Mouse (Mus musculus) fibroblast of lung, adult 2 months (primary cell): ENCODE measurements around the gene Qsox2.

Experiments used
- DNase-seq: peaks from one replicate; pipeline ENCODE4 v3.0.0-alpha.2; 2011; ENCODE audit warnings: low read depth

Qsox2 gene

DNA sequence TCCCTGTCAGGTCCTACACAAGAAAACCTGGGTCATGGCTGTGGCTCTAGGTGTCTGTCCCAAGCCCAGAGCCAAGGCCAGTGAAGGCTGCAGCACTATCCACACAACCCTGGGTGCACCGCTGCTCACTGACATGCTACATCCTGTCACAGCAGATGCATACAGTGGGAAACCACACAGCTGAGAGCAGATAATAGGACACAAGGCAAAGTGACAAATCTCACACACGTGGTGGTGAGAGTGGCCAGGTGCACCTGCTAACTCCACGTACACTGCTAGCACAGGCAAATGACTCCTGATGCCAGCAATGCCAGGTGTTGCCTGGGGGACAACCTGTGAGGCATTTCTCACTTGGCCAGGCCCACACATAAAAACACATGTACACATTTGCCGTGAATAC is 12.1 kb downstream of the Qsox2 start:
- DNase-seq, result no peak

DNA sequence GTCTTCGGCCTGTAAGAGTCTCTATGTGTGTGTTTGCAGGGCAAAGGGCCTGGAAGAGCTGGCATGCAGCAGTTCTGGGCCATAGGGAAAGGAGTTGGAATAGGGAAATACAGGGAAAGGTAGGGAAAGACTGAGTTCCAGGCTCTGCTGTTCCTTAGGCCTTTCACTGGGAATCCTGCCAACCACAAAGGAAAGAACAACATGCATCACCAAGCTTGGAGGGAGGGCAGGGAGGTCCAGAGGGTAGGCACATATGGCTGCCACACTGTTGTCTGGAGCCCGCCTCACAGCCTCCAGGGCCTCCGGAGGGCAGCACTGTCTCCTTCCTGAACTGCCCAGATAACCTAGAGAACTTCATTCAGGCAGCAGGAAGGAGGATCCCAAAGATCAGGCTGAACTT is 13.4 kb downstream of the Qsox2 start:
- no peak for DNase-seq

- no peak for DNase-seq
Observed at GRCm38 (mm10) chr2:26214526-26214925, 22.8 kb downstream of the Qsox2 start.

- no peak for DNase-seq
Observed at GRCm38 (mm10) chr2:26209566-26209965, 27.8 kb downstream of the Qsox2 start.

DNA sequence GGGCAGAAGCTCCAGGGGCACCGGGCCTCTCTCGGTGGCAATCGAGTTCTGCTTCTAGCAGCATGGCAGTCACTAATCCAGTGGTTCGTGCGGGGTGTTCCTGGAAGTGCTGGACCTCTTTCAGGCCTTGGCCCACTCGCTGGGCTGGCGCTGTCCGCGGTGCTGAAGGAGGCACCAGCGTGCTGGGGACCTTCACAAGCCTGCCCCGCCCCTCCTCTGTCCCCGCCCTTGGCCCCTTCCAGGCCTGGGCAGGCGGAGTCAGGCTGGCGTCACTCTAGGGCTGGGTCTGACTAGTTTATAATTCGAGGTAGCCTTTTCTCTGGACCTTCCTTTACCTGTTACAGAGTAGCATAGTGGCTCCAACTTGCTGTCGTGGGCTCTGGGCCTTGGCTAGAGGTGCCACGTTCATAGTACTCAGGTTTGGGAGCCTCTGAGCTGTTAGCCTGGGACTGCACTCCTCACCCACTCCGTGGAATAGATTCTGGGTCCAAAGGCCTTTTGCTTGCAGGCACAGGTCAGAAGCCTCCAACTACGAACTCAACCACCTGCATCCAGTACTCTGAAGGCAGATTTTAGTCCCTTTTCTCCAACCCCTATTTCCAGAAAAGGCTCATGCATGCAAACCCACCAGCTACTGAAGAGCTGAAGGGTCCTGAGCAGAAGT is 29.1 kb downstream of the Qsox2 start, which contains the start of gene Lhx3:
Lhx3 (minus strand) TSS at position 164 of the 664 bp plus-strand sequence.
- no peak for DNase-seq

GRCm38 (mm10) chr2:26207559-26207958 is 29.8 kb downstream of the Qsox2 start:
- DNase-seq, result no peak

- no peak for DNase-seq
Observed at GRCm38 (mm10) chr2:26205761-26206160, 31.6 kb downstream of the Qsox2 start.

GRCm38 (mm10) chr2:26205126-26205525 is 32.2 kb downstream of the Qsox2 start:
- DNase-seq, result no peak

DNA sequence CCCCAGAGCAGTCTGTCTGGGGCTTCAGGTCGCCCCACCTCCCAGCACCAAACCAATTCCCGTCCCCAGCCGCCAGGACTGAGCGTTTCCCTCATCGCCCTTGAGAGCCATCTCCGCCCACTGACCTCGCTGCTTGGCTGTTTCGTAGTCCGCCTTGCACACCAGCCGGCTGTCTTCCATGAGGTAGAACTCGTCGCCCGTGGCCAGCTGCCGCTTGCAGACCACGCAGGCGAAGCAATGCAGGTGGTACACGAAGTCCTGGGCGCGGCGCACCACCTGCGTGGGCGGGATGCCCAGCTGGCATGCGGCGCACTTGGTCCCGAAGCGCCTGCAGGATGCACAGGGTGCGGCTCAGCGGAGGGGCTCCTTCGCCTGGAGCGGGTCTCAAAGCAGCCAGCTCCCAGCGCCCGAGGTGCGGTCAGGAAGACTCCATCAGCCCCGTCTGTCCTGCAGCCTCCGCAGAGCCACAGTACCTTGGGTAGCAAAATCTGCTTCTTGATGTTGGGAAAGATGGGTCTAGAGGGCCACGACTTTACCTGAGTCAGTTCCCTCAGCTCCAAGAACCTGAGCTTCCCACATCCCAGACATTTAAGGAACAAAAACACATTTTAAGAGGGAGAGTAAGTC is 34.4 kb downstream of the Qsox2 start:
- no peak for DNase-seq

DNA sequence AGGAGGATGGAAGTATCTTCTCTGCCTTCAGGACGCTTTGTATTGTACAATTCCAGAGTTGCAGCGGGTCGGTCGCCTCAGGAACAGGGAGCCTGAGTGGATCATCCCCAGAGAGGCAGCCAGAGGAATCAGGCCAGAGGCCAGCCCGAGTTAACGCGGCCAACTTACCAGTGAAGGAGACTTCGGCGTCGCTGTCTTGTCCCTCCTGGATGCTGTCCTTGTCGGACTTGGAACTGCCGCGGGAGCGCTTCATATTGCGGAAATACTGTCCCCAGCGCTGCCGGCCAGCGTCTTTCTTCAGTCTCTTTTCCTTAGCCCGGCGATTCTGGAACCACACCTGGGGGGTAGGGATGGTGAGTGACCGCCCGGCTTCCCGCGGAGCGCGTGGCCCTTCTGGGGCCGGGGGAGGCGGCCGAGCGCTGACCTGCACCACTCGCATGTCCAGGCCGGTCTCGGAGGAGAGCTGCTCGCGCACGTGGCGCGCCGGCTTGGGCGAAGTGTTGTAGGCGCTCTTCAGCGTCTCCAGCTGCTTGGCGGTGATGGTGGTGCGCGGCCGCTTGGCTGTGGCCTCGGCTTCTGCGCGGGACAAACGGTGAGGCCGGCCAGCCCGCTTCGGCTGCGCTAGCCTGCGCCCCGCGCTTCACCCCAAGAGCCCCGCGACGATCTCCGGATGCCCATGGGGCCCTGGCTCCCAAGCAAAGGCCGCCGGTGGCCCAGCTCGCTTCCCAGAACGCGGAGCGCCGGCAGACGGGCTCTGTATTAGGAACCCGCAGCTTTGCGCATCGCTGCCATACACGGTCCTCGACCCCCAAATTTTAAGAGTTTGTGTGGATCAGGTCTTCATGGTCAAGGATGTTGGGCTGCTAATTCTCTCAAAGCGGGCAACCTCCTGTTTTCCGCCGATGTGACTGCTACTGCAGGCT is 35.1 kb downstream of the Qsox2 start:
- no peak for DNase-seq

DNA sequence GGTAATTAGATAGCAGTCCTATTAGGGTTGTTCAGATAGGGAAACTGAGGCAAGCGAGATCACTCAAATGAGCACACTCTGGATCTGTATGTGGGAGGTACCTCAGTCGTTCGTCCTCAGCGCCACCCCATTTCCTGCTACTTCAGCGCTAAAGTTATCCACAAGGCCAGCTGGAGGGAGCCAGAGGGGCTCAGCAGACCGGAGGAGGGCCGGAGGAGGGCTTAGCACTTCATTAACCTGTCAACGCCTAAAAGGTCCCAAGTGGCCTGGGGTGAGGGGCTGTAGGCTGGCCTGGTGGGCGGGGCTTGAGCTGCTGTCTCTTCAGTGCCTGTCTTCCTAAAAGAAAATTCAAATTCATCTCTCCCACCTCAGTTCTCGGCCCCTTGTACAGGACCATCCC is 38.8 kb downstream of the Qsox2 start:
- no peak for DNase-seq

- DNase-seq, result no peak
Observed at GRCm38 (mm10) chr2:26194552-26195339, 42.6 kb downstream of the Qsox2 start.

- DNase-seq, result no peak
Observed at GRCm38 (mm10) chr2:26188517-26188916, 48.8 kb downstream of the Qsox2 start.

DNA sequence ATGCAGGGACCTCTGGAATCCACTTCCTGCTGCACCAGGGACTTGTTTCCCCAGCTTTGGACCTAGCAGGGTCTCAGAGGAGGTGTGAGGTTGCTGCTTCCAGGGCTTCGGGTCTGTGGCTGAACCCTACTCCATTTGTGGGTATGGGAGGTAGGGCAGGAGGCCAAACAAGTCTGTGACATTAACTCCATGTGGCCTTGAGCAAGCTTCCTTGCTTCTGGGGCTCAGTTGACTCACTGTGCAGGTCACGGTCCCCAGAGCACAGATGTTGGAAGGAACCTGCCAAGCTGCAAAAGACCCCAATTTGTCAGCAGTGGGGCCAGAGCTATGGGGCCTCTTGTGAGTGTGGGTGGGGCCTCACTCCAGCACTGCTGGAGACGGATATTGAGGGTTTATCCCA is 53.0 kb downstream of the Qsox2 start:
- no peak for DNase-seq

- peak; percentile 7 for DNase-seq
Observed at GRCm38 (mm10) chr2:26182646-26183045, 54.7 kb downstream of the Qsox2 start.

GRCm38 (mm10) chr2:26177189-26177588 is 60.1 kb downstream of the Qsox2 start:
- DNase-seq, result no peak

- no peak for DNase-seq
Observed at GRCm38 (mm10) chr2:26176731-26177130, 60.6 kb downstream of the Qsox2 start.

DNA sequence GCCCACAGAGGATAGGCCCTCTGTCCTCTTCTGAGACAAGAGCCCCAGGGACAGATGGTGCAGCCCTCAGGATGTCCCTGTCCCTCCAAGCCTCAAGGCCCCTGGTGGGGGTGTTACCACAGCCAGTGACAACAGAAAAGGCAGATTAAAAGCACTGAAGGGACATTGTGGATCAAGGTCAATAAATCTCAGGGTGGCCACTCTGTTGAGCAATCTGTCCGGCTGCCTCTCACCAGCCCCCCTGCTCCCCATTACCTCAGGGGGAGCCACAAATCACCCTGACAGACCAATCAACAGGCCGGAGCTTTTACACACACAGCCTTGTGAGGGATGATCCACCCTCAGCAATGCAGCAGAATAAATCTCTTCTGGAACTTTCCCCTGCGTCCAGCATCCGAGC is 62.1 kb downstream of the Qsox2 start:
- no peak for DNase-seq

- DNase-seq, result no peak
Observed at GRCm38 (mm10) chr2:26172166-26172565, 65.2 kb downstream of the Qsox2 start.

DNA sequence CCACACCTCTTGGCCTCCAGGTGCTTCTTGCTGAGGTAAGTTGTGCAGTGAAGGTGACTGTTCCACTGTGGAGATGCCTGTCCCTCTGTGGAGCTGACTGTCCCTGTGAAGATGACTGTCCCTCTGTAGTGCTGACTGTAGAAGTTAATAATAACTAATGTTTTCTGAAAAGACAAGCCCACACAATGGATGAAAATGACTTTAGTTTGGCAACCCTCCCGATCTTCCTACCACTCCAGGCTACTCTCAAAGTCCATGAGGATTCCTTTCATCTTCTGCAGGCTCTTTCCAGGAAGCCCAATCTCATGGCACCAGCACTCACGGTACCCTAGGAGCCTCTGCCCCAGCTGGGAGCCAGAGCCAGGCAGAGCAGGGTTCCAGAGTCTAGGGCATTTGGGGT is 66.9 kb downstream of the Qsox2 start:
- no peak for DNase-seq

DNA sequence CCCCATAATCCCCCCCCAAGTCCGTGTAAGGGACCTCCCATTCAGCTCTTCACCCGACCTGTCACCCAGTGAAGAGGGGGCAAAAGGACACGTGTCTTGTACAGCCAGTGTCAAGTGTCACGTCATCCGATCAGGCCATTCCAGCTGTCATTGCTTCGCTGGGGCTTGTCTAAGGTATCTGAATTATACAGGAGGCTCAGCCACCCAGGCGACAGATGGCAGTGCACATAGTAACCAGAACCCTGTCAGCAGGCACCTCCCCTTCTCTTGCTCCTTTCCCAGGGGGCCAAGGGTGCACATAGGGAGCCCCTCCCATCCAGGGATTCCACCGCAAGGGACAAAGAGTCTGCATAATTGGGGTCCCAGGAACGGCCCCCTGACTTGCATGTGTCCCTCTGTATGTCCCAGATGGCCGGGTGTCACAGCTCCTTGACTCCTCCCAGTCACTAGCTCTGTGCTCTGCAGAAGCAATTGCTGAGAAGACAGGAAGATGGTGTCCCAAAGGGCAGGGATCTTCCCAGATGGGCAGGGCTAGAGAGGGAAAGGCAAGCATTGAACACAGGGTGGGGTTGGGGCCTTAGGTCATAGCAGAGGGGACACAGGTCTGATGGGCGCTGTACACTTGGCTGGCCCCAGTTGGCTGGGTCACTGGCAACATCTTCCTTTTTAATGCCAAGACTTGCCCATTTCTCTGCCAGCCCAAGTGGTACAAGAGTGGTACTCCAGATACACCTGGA is 68.3 kb downstream of the Qsox2 start:
- no peak for DNase-seq
